Mouse (Mus musculus) megakaryocyte, embryonic 14.5 days (primary cell): ENCODE measurements around the gene 6030452D12Rik.

Experiments used
- FLI1 ChIP-seq: IDR thresholded peaks from 2 replicates; pipeline ENCODE4 v1.6.1; 2012; ENCODE audit warnings: low read length, inconsistent platforms, mixed read lengths
- GATA1 ChIP-seq: IDR thresholded peaks from 3 replicates; pipeline ENCODE4 v1.6.1; 2012; ENCODE audit warnings: mixed read lengths, low read length, inconsistent platforms, borderline replicate concordance

GRCm38 (mm10) chr8:106518763-106519162, 18.4 kb downstream of the 6030452D12Rik start:
- no peak for TF ChIP-seq FLI1
- TF ChIP-seq GATA1, result no peak
